Mouse (Mus musculus) MEL (cell line): ENCODE data around the gene Dyrk1a.

ENCODE experiments used
- BHLHE40 ChIP-seq: IDR thresholded peaks from 2 replicates; pipeline ENCODE4 v1.6.1; 2012; ENCODE audit warnings: low read depth, mild to moderate bottlenecking, inconsistent platforms, low read length, improper control_type of control experiment, borderline replicate concordance
- CHD1 ChIP-seq: IDR thresholded peaks from 2 replicates; pipeline ENCODE4 v1.6.1; 2012; ENCODE audit warnings: low read depth, mild to moderate bottlenecking, inconsistent platforms, low read length, improper control_type of control experiment
- CTCF ChIP-seq, 3 experiments: IDR thresholded peaks in 2 of 3; conservative IDR thresholded peaks in 1 of 3; 2 replicates each; pipeline ENCODE4 v1.5.1; 2011 to 2012; ENCODE audit warnings: low read length in 3 of 3, low read depth in 2 of 3, mild to moderate bottlenecking in 2 of 3, improper control_type of control experiment in 1 of 3, inconsistent platforms in 1 of 3, mixed read lengths in 1 of 3, moderate library complexity in 1 of 3; ENCODE audit not compliant: control insufficient read depth in 1 of 3, insufficient read depth in 1 of 3, poor library complexity in 1 of 3, severe bottlenecking in 1 of 3
- MAFK ChIP-seq: IDR thresholded peaks from 2 replicates; pipeline ENCODE4 v1.6.1; 2011; ENCODE audit warnings: low read depth, mild to moderate bottlenecking, low read length, improper control_type of control experiment, borderline replicate concordance
- POLR2A ChIP-seq, 2 experiments: IDR thresholded peaks; 2 replicates each; pipeline ENCODE4 v1.6.1; 2011 to 2012; ENCODE audit warnings: low read length in 2 of 2, mild to moderate bottlenecking in 2 of 2, control low read depth in 1 of 2, improper control_type of control experiment in 1 of 2, low read depth in 1 of 2, moderate library complexity in 1 of 2; ENCODE audit not compliant: control insufficient read depth in 1 of 2, insufficient read depth in 1 of 2, poor library complexity in 1 of 2
- POLR2AphosphoS2 ChIP-seq: IDR thresholded peaks from 2 replicates; pipeline ENCODE4 v1.6.1; 2011; ENCODE audit warnings: low read length, improper control_type of control experiment
- TBP ChIP-seq: IDR thresholded peaks from 2 replicates; pipeline ENCODE4 v1.8.0; 2011; ENCODE audit warnings: low read depth, low read length, improper control_type of control experiment
- UBTF ChIP-seq: IDR thresholded peaks from 2 replicates; pipeline ENCODE4 v1.6.1; 2012; ENCODE audit warnings: low read depth, mild to moderate bottlenecking, inconsistent platforms, low read length, improper control_type of control experiment, moderate library complexity, borderline replicate concordance; ENCODE audit not compliant: insufficient read depth

- TF ChIP-seq CHD1, result no peak
- TF ChIP-seq CTCF (IDR thresholded peaks at IDR 0.05 in 2 of 3, conservative IDR thresholded peaks at IDR 0.05 in 1 of 3; ENCODE audit: control insufficient read depth in 1 of 3, insufficient read depth in 1 of 3, low read depth in 2 of 3, low read length in 3 of 3, poor library complexity in 1 of 3, severe bottlenecking in 1 of 3), result no peak
- TF ChIP-seq UBTF, result no peak
- TF ChIP-seq POLR2A (IDR thresholded peaks at IDR 0.05; ENCODE audit: control insufficient read depth in 1 of 2, insufficient read depth in 1 of 2, low read depth in 1 of 2, low read length in 2 of 2, poor library complexity in 1 of 2), result no peak
- TF ChIP-seq POLR2AphosphoS2, result no peak
- peak; percentile 56; the same call in 1 of the 2 replicates for TF ChIP-seq MAFK
- TF ChIP-seq BHLHE40, result no peak
- no peak for TF ChIP-seq TBP
Measured at GRCm38 (mm10) chr16:94608706-94609594, 39.1 kb downstream of the Dyrk1a start.
